Mouse (Mus musculus): Measurements from ENCODE around the gene 4921517D22Rik. TPM values are rescaled to one million over a fixed set of nuclear protein-coding genes. Genes with fewer than 3 reads are reported as not detected.

The 4921517D22Rik gene
- polyA plus RNA-seq, 1 experiment, result not detected

- TF ChIP-seq CTCF (IDR thresholded peaks at IDR 0.05; ENCODE audit: borderline replicate concordance, insufficient read depth, low read length) (no peak), POLR2A (IDR thresholded peaks at IDR 0.05; ENCODE audit: low read depth, low read length) (no peak)
- H3K27ac ChIP-seq (ENCODE audit: insufficient read depth, low read length), result no peak overlapping the region
- no peak overlapping the region for H3K4me3 ChIP-seq (ENCODE audit: insufficient read depth, low read length)
- H3K4me1 ChIP-seq (ENCODE audit: control insufficient read depth, insufficient read depth, low read length), result no peaks in the 10 kb centered on the region
Observed at GRCm38 (mm10) chr13:59676316-59677229, 17.3 kb downstream of the 4921517D22Rik start.

- Histone ChIP-seq H3K4me1 (ENCODE audit: control insufficient read depth, insufficient read depth, low read length) (no peaks in the 10 kb centered on the region), H3K4me3 (ENCODE audit: insufficient read depth, low read length) (peak within 1 kb of the TSS; percentile 85), H3K27ac (ENCODE audit: insufficient read depth, low read length) (peak within 1 kb of the TSS; percentile 19; the same call in 1 of the 2 replicates)
- peak; percentile 69 for TF ChIP-seq POLR2A (IDR thresholded peaks at IDR 0.05; ENCODE audit: low read depth, low read length)
- TF ChIP-seq CTCF (IDR thresholded peaks at IDR 0.05; ENCODE audit: borderline replicate concordance, insufficient read depth, low read length), result no peak
Observed at GRCm38 (mm10) chr13:59675151-59676011, 18.5 kb downstream of the 4921517D22Rik start, which contains the start of gene Golm1. Golm1 (minus strand) TSS chr13:59675811.

DNA sequence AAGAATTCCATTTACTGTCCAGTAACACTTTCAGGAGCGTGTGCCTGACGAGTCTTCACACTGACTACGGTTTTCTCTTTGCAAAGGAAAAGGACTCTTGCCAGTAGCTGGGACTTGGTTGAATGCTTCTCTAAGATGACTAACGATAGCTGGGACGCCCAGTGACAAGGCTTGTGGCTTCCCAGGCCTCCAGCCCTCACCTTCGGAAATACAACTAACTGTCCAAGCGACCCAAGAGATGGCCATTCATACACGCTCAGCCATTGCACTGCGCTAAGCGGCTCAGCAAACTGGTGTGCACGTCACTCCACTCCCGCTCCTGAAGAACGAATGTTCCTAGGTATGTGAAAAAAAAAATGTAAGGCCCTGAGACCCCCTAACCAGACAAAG lies 19.2 kb downstream of the 4921517D22Rik start:
- TF ChIP-seq POLR2A (IDR thresholded peaks at IDR 0.05; ENCODE audit: low read depth, low read length) (no peak), CTCF (IDR thresholded peaks at IDR 0.05; ENCODE audit: borderline replicate concordance, insufficient read depth, low read length) (no peak)
- Histone ChIP-seq H3K27ac (ENCODE audit: insufficient read depth, low read length) (peak overlapping the region; percentile 19; the same call in 1 of the 2 replicates), H3K4me3 (ENCODE audit: insufficient read depth, low read length) (peak overlapping the region; percentile 85), H3K4me1 (ENCODE audit: control insufficient read depth, insufficient read depth, low read length) (no peaks in the 10 kb centered on the region)

- H3K4me1 ChIP-seq (ENCODE audit: control insufficient read depth, insufficient read depth, low read length), result no peaks in the 10 kb centered on the region
- peak overlapping the region; percentile 11 for H3K4me3 ChIP-seq (ENCODE audit: insufficient read depth, low read length)
- TF ChIP-seq POLR2A (IDR thresholded peaks at IDR 0.05; ENCODE audit: low read depth, low read length), result no peak
- TF ChIP-seq CTCF (IDR thresholded peaks at IDR 0.05; ENCODE audit: borderline replicate concordance, insufficient read depth, low read length), result no peak
- H3K27ac ChIP-seq (ENCODE audit: insufficient read depth, low read length), result no peak overlapping the region
Observed at GRCm38 (mm10) chr13:59674215-59674614, 19.7 kb downstream of the 4921517D22Rik start.

- H3K27ac ChIP-seq (ENCODE audit: insufficient read depth, low read length), result no peak overlapping the region
- no peaks in the 10 kb centered on the region for H3K4me1 ChIP-seq (ENCODE audit: control insufficient read depth, insufficient read depth, low read length)
- TF ChIP-seq CTCF (IDR thresholded peaks at IDR 0.05; ENCODE audit: borderline replicate concordance, insufficient read depth, low read length) (no peak), POLR2A (IDR thresholded peaks at IDR 0.05; ENCODE audit: low read depth, low read length) (no peak)
- no peak overlapping the region for H3K4me3 ChIP-seq (ENCODE audit: insufficient read depth, low read length)
Observed at GRCm38 (mm10) chr13:59673597-59673996, 20.3 kb downstream of the 4921517D22Rik start.

GRCm38 (mm10) chr13:59672248-59672647 lies 21.7 kb downstream of the 4921517D22Rik start:
- TF ChIP-seq CTCF (IDR thresholded peaks at IDR 0.05; ENCODE audit: borderline replicate concordance, insufficient read depth, low read length) (no peak), POLR2A (IDR thresholded peaks at IDR 0.05; ENCODE audit: low read depth, low read length) (no peak)
- no peaks in the 10 kb centered on the region for H3K4me1 ChIP-seq (ENCODE audit: control insufficient read depth, insufficient read depth, low read length)
- no peak overlapping the region for H3K4me3 ChIP-seq (ENCODE audit: insufficient read depth, low read length)
- no peak overlapping the region for H3K27ac ChIP-seq (ENCODE audit: insufficient read depth, low read length)

DNA sequence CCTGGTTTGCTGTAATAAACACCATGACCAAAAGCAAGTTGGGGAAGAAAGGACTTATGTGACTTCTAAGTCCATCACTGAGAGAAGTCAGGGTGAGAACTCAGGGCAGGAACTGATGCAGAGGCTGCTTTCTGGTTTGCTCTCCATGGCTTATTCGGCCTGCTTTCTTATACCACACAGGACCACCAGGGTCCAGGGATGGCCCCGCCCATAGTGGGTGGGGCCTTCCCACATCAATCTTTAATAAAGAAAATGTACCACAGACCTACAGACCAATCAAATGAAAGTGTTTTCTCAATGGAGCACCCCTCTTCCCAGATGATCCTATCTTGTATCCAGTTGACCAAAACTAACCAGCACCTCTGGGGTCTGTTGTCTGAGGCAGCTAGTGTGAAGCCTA lies 22.4 kb downstream of the 4921517D22Rik start:
- Histone ChIP-seq H3K27ac (ENCODE audit: insufficient read depth, low read length) (no peak overlapping the region), H3K4me3 (ENCODE audit: insufficient read depth, low read length) (no peak overlapping the region), H3K4me1 (ENCODE audit: control insufficient read depth, insufficient read depth, low read length) (no peaks in the 10 kb centered on the region)
- TF ChIP-seq CTCF (IDR thresholded peaks at IDR 0.05; ENCODE audit: borderline replicate concordance, insufficient read depth, low read length) (no peak), POLR2A (IDR thresholded peaks at IDR 0.05; ENCODE audit: low read depth, low read length) (no peak)

DNA sequence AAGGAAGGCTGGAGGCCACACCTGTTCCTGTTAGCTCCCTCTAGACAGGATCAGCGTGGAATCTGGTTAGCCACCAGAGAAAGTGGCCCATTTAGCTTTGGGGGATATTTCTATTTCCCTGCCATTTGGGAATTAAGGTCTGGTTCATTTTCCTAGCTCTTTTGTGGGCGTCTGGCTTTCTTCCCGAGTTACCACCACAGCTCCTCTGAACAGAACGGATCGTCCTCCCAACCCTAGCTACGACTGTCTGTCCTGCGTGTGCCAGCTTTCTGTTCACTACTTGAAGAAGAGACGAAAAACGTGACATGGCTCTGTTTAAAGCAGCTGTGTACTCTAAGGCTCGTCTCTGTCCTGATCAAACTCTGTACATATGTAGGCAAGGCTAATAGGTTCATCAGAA lies 24.0 kb downstream of the 4921517D22Rik start:
- Histone ChIP-seq H3K27ac (ENCODE audit: insufficient read depth, low read length) (no peak overlapping the region), H3K4me1 (ENCODE audit: control insufficient read depth, insufficient read depth, low read length) (no peaks in the 10 kb centered on the region)

GRCm38 (mm10) chr13:59668501-59669093 lies 25.3 kb downstream of the 4921517D22Rik start:
- no peaks in the 10 kb centered on the region for H3K4me1 ChIP-seq (ENCODE audit: control insufficient read depth, insufficient read depth, low read length)
- H3K27ac ChIP-seq (ENCODE audit: insufficient read depth, low read length), result no peak overlapping the region
- no peak for TF ChIP-seq POLR2A (IDR thresholded peaks at IDR 0.05; ENCODE audit: low read depth, low read length)
- no peak overlapping the region for H3K4me3 ChIP-seq (ENCODE audit: insufficient read depth, low read length)

More for the DNA sequence above, 24.0 kb downstream of the 4921517D22Rik start:
- TF ChIP-seq POLR2A (IDR thresholded peaks at IDR 0.05; ENCODE audit: low read depth, low read length) (no peak), CTCF (IDR thresholded peaks at IDR 0.05; ENCODE audit: borderline replicate concordance, insufficient read depth, low read length) (no peak)
- no peak overlapping the region for H3K4me3 ChIP-seq (ENCODE audit: insufficient read depth, low read length)

All from embryonic fibroblast, embryonic 13.5 days (primary cell).